Mouse (Mus musculus) forebrain, embryonic 10.5 days (tissue): ENCODE measurements at regions not wholly inside any gene's neighbourhood (a gene's known extent, or its start where the extent isn't known, plus 50 kb on each side); places are given as distances from the start of the nearest gene placed in this dataset.

ENCODE experiments used
- DNase-seq: peaks from one replicate; pipeline ENCODE4 v3.0.0-alpha.2; 2017; ENCODE audit warnings: low spot score; ENCODE audit errors: extremely low spot score
- H3K27ac ChIP-seq: fragments of 300-500 bp; sonication (generic); 2 replicates; pipeline ENCODE4 v1.5.1; 2016; ENCODE audit warnings: mild to moderate bottlenecking
- H3K27me3 ChIP-seq: fragments of 300-500 bp; sonication (generic); 2 replicates; pipeline ENCODE4 v1.6.1; 2016; ENCODE audit warnings: mild to moderate bottlenecking; ENCODE audit not compliant: poor library complexity, severe bottlenecking
- H3K36me3 ChIP-seq: fragments of 300-500 bp; sonication (generic); replicated peaks from 2 replicates; pipeline ENCODE4 v1.6.1; 2016; ENCODE audit warnings: mild to moderate bottlenecking, moderate library complexity
- H3K4me1 ChIP-seq: fragments of 300-500 bp; sonication (generic); 2 replicates; pipeline ENCODE4 v1.6.1; 2016
- H3K4me3 ChIP-seq: fragments of 300-500 bp; sonication (generic); 2 replicates; pipeline ENCODE4 v1.5.1; 2016; ENCODE audit warnings: mild to moderate bottlenecking, moderate library complexity
- H3K9me3 ChIP-seq: fragments of 300-500 bp; sonication (generic); 2 replicates; pipeline ENCODE4 v1.6.1; 2016; ENCODE audit warnings: mild to moderate bottlenecking, moderate library complexity
- WGBS: fragments of 180-500 bp; shearing (Covaris S2); methylation state at CpG from one replicate; pipeline ENCODE4 v1.1.7; 2016; 5-methylcytosine and 5-hydroxymethylcytosine counted together

DNA sequence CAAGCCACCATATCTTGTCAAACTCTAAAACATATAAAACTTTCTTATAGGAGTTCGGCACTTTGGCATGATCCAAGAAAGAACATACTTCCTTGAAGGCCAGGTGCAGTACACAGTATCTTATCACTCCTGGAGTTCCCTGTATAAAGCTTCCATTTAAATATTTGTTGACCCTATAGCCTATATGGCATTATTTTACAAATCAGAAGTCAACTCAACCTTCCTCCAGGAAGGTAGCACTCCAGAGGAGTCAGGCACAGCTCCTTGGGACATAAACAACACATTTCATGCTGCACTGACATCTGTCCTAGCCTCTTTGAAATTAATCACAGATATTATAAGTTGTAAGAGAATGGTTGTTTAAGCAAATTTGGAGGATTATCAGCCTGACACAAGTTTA, 252.5 kb upstream of the Usp25 start:
- Histone ChIP-seq H3K27me3 (no peaks in the 10 kb centered on the region), H3K27ac (no peak overlapping the region), H3K4me3 (no peak overlapping the region), H3K36me3 (no peaks in the 10 kb centered on the region), H3K9me3 (no peaks in the 10 kb centered on the region), H3K4me1 (peaks cover 27% of the 10 kb centered on the region)
- 97% methylated on average over 1 of the region's 1 CpGs for WGBS
- DNase-seq = no peak

DNA sequence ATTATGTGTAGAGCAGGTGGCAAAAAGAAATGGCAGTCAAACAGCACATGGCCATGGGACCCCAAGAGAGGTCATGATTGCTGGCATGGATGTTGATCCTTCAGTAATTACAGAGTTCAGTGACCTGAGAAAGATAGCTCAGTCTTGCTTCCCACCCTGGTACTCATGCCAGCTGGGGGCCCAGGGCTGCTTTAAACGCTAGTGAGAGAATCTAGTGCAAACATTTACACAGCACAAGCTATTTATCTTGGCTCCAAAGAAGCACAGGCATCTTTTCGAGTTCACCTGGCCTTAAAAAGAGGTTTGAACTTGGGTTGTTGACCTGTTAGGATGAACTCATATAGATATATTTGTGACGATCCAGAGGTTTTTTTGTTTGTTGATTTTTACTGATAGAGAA, 258.6 kb upstream of the Usp25 start:
- DNase-seq = no peak
- 75% methylated on average over 3 of the region's 3 CpGs for WGBS
- Histone ChIP-seq H3K27ac (no peak overlapping the region), H3K36me3 (no peaks in the 10 kb centered on the region), H3K9me3 (no peaks in the 10 kb centered on the region), H3K4me1 (no peaks in the 10 kb centered on the region), H3K27me3 (no peaks in the 10 kb centered on the region), H3K4me3 (no peak overlapping the region)

DNA sequence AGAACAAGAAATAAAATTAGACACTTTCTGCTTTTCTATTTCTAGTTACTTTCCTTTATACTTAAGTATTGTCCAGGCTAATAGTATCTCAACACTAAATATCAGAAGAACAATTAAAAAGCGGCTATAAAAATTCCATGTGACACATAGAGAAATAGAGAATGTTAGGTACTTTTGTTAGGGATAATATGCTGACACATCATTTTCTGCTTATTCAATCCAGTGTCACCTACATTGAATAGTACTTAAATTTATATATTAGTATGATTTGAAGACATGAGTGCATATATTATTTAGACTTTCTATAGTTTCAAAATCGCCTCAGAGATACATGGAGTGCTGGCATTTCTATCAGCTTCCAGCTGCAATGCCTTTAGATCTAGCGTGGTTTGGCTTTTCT, 267.1 kb upstream of the Usp25 start:
- peaks cover under 1% of the 10 kb centered on the region for H3K4me1 ChIP-seq
- H3K9me3 ChIP-seq = 0 out of 2 replicates have a peak, but pooled peaks cover 4% of the 10 kb centered on the region
- H3K27ac ChIP-seq = no peak overlapping the region
- no peaks in the 10 kb centered on the region for H3K36me3 ChIP-seq
- no peak for DNase-seq
- WGBS = 90% methylated on average over 3 of the region's 3 CpGs
- no peak overlapping the region for H3K4me3 ChIP-seq
- no peaks in the 10 kb centered on the region for H3K27me3 ChIP-seq

DNA sequence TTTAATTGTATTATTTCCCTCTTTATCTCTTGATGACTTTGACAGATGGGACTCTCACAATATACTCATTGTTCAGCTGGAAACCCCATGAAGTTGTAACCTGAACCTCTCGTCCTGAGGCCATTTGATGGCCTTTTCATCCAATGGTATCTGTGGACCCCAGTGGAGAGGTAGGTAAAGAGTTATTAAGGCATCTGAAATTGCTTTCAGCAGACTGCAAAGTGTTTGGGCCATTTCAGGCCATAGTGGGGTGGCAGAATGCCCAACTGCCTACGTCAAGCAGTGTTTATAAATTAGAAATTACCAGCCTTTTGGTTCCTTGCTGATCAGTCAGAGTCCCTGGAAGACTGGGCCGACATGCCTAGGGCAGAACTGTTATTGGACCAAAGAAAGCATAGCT, 272.4 kb upstream of the Usp25 start:
- no peaks in the 10 kb centered on the region for H3K36me3 ChIP-seq
- WGBS = 35% methylated on average over 3 of the region's 3 CpGs
- DNase-seq = no peak
- H3K9me3 ChIP-seq = no peaks in the 10 kb centered on the region
- H3K27me3 ChIP-seq = no peaks in the 10 kb centered on the region
- H3K4me1 ChIP-seq = peaks cover 11% of the 10 kb centered on the region
- no peak overlapping the region for H3K27ac ChIP-seq
- H3K4me3 ChIP-seq = no peak overlapping the region

DNA sequence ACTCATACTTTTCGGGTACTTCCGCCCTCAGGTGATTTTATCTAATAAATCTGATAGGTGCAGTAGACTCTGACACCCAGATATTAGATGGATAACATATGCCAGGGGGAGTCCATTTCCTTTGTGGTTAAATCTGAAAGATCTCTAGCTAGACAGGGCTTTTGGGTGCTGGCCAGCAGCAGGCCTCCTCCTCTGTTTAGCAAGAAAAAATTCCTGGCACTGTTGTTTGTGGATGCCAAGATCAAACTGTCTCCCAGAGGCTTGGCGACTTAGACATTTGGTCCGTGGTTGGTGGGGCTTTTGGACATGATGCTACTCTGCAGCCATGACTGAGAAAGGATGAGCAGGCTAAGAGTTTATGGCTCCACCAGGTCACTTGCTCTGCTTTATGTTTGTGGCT, 287.5 kb upstream of the Usp25 start:
- Histone ChIP-seq H3K4me3 (no peak overlapping the region), H3K4me1 (no peaks in the 10 kb centered on the region), H3K27me3 (no peaks in the 10 kb centered on the region), H3K9me3 (no peaks in the 10 kb centered on the region), H3K27ac (no peak overlapping the region), H3K36me3 (no peaks in the 10 kb centered on the region)
- no peak for DNase-seq
- 85% methylated on average over 4 of the region's 4 CpGs for WGBS

DNA sequence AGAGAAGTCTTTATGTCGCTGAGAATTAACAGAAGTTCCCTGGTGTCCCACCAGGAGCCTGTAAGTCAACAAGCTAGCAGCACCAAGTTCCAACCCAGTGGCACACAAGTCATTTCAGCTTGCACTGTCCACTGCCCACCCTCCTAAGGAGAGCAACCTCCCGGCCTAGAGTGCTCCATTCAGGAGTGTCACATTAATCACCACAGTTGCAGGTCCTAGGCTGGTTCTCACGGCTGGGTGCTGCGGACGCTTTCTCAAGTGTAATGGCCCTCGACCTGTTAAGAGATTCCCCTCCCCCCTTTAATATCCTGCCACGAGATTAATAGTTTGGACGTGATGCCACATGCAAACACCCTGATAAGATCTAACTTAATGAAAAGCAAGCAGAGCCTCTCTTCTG, 288.2 kb upstream of the Usp25 start:
- 81% methylated on average over 8 of the region's 8 CpGs for WGBS
- Histone ChIP-seq H3K36me3 (no peaks in the 10 kb centered on the region), H3K27ac (no peak overlapping the region), H3K4me1 (no peaks in the 10 kb centered on the region), H3K27me3 (no peaks in the 10 kb centered on the region), H3K4me3 (no peak overlapping the region), H3K9me3 (no peaks in the 10 kb centered on the region)
- no peak for DNase-seq

DNA sequence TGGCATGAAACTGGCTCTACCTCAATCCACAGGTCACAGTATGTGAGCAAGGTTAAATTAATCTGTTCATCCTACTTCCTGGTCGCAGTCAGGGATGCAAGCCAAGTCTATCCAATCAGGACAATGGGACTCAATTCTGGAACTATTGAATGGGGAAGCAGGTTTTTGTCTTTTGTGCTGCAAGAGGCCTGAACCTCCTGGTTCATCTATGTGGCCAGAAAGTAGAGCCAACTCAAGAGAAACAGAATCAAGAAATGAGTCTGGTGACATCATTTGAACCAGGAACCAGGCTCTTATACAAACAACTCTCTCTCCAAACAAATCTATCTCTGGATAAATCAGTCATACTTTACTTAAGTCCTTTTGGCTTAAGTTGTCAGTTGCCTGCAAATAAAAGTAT, 294.7 kb upstream of the Usp25 start:
- WGBS = 83% methylated on average over 1 of the region's 1 CpGs

DNA sequence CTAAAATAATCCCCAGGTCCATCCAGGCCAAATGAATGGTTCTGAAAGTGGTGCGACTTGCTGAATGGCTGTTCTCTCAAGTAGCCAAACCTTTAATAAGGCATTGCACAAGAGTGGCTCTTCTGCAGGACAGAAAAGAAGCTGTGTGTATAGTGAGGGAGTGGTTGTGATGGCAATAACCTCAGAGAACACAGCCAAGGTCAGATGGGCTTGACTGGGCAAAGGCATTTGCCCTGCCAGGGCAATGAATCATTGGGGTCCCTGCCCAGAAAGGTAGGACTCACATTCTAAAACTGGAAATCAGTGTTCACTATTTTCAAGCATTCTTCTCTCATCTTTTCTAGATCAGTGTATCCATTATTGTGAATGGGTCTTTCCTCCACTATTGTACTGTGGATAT, 295.4 kb upstream of the Usp25 start:
- no peaks in the 10 kb centered on the region for H3K9me3 ChIP-seq
- no peaks in the 10 kb centered on the region for H3K4me1 ChIP-seq
- H3K4me3 ChIP-seq = no peak overlapping the region
- no peaks in the 10 kb centered on the region for H3K27me3 ChIP-seq
- DNase-seq = no peak
- no peak overlapping the region for H3K27ac ChIP-seq
- no peaks in the 10 kb centered on the region for H3K36me3 ChIP-seq
- WGBS = 94% methylated on average over 1 of the region's 1 CpGs

More for the DNA sequence above, 294.7 kb upstream of the Usp25 start:
- no peak overlapping the region for H3K27ac ChIP-seq
- H3K4me3 ChIP-seq = no peak overlapping the region
- H3K36me3 ChIP-seq = no peaks in the 10 kb centered on the region
- H3K9me3 ChIP-seq = no peaks in the 10 kb centered on the region
- H3K27me3 ChIP-seq = no peaks in the 10 kb centered on the region
- DNase-seq = no peak
- no peaks in the 10 kb centered on the region for H3K4me1 ChIP-seq

DNA sequence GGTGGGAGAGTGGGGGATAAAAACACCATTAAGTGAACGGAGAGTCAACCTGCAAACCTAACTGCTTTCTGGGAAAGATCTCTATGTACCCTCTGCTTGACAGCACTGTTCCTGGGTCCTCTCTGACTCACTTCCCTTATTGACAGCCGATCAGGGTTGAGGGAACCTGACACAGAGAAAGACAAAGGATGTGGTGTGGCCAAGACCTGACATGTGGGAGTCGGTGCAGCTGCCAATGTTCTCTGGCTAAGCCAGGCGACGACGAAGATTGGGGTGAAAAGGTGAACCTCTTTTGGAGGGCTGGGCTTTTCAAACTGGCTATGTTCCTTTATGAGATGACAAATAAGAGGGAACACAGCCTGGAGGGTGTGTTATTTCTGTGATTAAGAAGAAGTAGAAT, 318.6 kb upstream of the Usp25 start:
- Histone ChIP-seq H3K4me3 (no peak overlapping the region), H3K27me3 (no peaks in the 10 kb centered on the region), H3K27ac (no peak overlapping the region), H3K9me3 (no peaks in the 10 kb centered on the region), H3K4me1 (peaks cover 5% of the 10 kb centered on the region), H3K36me3 (no peaks in the 10 kb centered on the region)
- no peak for DNase-seq
- 60% methylated on average over 6 of the region's 6 CpGs for WGBS

DNA sequence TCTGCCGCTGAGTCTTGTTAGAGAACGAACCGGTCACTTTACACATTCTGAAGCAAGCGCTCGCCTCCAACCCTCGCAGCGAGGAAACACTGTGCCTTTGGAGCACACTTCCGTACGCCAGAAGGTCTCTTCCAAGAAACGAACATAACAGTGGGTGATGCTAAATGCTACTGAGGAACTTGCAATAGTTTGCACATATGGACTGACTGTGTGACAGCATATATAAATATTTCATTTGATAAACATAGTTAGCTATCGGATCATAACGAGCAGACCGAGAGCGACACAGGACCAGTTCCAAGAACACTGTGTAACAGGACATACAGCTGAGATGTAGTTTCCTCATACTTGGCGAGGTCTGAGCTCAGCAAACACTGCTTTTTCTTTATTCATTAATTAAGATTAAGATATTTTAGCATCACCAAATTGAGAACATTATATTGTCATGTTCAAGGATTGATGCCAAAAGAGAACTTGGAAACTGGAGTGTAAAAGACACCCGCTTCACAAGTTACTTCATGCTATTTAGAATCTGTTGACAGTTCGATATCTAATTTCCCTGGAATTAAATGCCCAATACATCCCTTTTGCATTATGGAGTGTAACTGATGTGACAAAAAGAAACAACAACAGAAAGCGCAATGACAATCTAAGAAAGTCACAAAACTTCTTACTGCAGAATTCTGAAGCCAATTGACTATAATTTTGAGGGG, 314.3 kb upstream of the Nrip1 start:
- Histone ChIP-seq H3K27ac (no peak overlapping the region), H3K9me3 (no peaks in the 10 kb centered on the region), H3K4me3 (no peak overlapping the region), H3K27me3 (no peaks in the 10 kb centered on the region), H3K4me1 (peaks cover 5% of the 10 kb centered on the region; the same call in 1 of the 2 replicates), H3K36me3 (no peaks in the 10 kb centered on the region)
- no peak for DNase-seq
- 95% methylated on average over 18 of the region's 18 CpGs for WGBS

DNA sequence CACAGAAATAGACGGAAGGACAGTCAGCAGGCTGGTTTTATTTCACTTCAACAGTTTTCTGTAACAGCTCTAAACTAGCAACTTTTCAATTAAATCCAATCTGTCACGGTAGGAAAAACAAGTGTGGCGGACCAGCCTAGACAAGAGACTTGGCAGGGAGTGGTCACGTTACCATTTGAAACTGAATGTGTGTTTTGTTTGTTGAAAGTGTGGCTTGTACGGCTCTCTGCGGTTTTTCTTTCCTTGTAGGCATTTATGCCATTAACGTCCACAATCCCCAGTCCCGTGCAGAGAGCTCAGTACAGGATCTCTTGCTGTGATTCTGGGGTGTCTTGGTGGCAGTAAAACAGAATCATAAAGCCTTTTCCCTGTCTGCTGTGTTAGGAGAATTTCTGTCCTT, 311.9 kb upstream of the Nrip1 start:
- H3K4me3 ChIP-seq = no peak overlapping the region
- peaks cover 8% of the 10 kb centered on the region; the same call in 1 of the 2 replicates for H3K4me1 ChIP-seq
- H3K36me3 ChIP-seq = no peaks in the 10 kb centered on the region
- no peaks in the 10 kb centered on the region for H3K27me3 ChIP-seq
- no peak for DNase-seq
- no peaks in the 10 kb centered on the region for H3K9me3 ChIP-seq
- no peak overlapping the region for H3K27ac ChIP-seq
- 49% methylated on average over 8 of the region's 8 CpGs for WGBS

DNA sequence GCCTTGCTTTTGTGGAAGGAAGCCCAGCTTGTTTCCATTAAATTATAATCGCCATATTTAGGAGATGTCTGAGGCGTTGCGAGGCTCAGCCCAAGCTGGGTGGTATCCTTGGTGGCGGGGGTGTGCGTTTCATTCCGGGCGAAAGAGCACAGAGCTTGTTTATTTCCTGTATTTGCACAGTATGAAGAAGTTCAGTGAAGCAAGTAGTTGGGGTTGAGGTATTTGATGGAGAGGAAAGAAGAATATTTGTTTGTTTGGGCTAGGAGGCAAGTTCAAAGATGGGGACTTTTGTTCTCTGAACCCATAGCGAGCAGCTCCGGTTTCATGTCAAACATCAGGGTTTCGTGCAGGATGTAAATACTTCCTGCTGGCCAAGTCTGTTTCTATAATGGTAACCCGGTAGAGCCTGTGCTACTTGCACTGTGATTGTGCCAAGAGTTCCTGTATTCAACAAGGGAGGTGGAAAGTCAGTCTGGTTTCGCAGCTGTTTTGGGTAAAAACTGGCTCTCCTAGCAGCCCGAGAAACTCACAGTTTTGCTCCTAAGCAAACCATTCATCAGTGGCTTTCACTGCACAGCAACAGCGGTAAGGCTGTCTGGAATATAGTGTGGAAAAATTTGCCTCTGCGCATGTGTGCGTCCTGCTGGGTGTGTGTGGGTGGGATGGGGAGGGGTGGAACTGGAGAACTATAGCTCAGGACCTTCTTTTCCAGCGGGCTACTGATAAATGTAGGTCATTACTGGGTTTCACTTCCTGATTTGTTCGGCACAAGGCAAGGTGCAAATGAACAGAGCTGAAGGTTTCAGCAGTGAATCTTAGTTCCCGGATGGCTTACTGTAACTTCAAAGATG, 306.7 kb upstream of the Nrip1 start:
- no peak overlapping the region for H3K4me3 ChIP-seq
- 0 out of 2 replicates have a peak, but pooled peaks cover 7% of the 10 kb centered on the region for H3K4me1 ChIP-seq
- no peak for DNase-seq
- H3K36me3 ChIP-seq = no peaks in the 10 kb centered on the region
- H3K27ac ChIP-seq = no peak overlapping the region
- H3K27me3 ChIP-seq = no peaks in the 10 kb centered on the region
- WGBS = 78% methylated on average over 19 of the region's 19 CpGs
- peaks cover 7% of the 10 kb centered on the region; the same call in 1 of the 2 replicates for H3K9me3 ChIP-seq

DNA sequence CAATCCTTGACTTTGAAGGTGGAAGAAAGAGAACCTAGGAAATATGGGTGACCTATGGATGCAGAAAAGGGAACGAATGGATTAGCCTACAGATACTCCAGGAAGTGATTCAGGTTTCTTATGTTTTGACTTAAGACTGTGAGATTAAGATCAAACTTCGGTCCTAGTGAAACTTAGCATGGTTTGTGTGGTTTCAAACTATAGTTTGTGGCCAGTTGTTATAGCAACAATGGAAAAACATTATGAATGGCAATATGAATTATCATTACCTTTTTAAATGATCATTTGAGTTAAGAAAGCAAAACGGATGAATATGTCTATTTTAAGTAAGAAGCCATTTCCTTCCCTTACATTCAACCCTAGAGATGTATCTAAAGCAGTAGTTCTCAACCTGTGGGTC, 305.3 kb upstream of the Nrip1 start:
- WGBS = 88% methylated on average over 3 of the region's 3 CpGs
- Histone ChIP-seq H3K36me3 (no peaks in the 10 kb centered on the region), H3K27ac (no peak overlapping the region)

More for the DNA sequence above, 305.3 kb upstream of the Nrip1 start:
- DNase-seq = no peak
- 0 out of 2 replicates have a peak, but pooled peaks cover 7% of the 10 kb centered on the region for H3K4me1 ChIP-seq
- H3K4me3 ChIP-seq = no peak overlapping the region
- H3K9me3 ChIP-seq = peaks cover 7% of the 10 kb centered on the region; the same call in 1 of the 2 replicates
- H3K27me3 ChIP-seq = no peaks in the 10 kb centered on the region
